Mouse (Mus musculus) urinary bladder, adult 2 months (tissue): ENCODE measurements around the gene Atp5e. TPM values are rescaled to one million over a fixed set of nuclear protein-coding genes. Genes with fewer than 3 reads are reported as not detected.

ENCODE experiments used
- DNase-seq: peaks from one replicate; pipeline ENCODE4 v3.0.0; 2022; ENCODE audit warnings: low spot score
- polyA plus RNA-seq: library from polyadenylated mRNA; depleted of rRNA; stranded (reverse); fragments of >200 nt; gene quantifications from 2 replicates; pipeline ENCODE4 v1.2.3, GENCODE M21; 2012; rRNA removed

The Atp5e gene
- polyA plus RNA-seq, 1 experiment, result 620 TPM

- DNase-seq, result no peak
Observed at GRCm38 (mm10) chr2:174415001-174415730, 48.7 kb downstream of the Atp5e start.

- no peak for DNase-seq
Observed at GRCm38 (mm10) chr2:174413127-174413526, 50.8 kb downstream of the Atp5e start.

Other genes with a start within 250 kb of the Atp5e start
- gene Gnas, start 179.8 kb downstream of the Atp5e start, polyA plus RNA-seq, result 1,052 and 1,187 TPM in 2 replicates
- gene Gm20721, start 117.4 kb downstream of the Atp5e start, polyA plus RNA-seq, result 0.09 TPM in 1 of 2 replicates, not detected in the other
- 39.8 and 48.3 TPM in 2 replicates for gene Nelfcd, start 48.3 kb downstream of the Atp5e start, polyA plus RNA-seq
- 128 and 151 TPM in 2 replicates for gene Ctsz, start 25.1 kb downstream of the Atp5e start, polyA plus RNA-seq
- gene Tubb1, start 13.4 kb downstream of the Atp5e start, polyA plus RNA-seq, result 0.04 and 0.19 TPM in 2 replicates
- 48.8 and 61.4 TPM in 2 replicates for gene Prelid3b, start 9.0 kb upstream of the Atp5e start, polyA plus RNA-seq
- gene Zfp831, start 179.4 kb upstream of the Atp5e start, polyA plus RNA-seq, result 0.04 and 0.07 TPM in 2 replicates